In the genomic region with DNA sequence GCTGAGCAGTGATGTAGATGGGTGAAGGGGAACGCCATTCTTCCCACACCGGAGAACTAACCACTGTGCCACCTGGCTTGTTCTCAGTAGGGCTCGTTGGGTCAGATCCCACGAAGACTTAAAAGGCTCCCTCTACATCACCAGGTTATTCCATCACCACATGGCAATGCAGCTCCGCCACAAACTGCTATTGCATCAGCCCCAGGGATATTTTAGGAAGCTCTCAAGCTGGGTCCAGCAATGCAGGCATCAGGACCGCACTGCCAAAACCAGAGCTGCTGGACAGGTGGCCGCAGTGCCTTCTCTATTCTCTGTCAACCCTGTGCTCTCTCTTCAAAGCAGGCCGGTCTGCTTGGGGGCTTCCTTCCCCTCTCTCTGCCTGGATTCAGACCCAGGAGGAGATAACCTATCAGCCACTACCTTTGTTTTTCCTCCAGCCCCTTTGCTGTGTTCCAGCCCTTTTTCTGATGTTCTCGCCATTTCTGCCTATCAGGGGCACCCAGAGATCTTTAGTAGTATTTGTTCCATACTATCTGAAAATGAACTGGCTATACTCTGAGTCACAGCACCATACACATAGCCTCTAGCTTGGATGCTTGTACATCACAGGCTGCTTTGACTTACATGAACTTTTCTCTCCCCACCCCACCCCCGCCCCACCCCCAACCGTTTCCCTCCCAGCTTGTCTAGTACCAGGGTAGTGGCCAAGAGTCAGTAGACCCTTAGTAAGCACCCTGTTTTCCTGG, we compare ENCODE assay signal across 8 mouse cellular contexts.
DNase-seq lines count a peak whose midpoint lies in the region; ATAC-seq and TF ChIP-seq lines count a peak whose summit lies in the region.

No protein-coding gene starts in this region.

- no peak for TF ChIP-seq POLR2A in lung, adult 2 months (IDR thresholded peaks at IDR 0.05; ENCODE audit: borderline replicate concordance, extremely low read depth, low read depth, low read length)

- 45% methylated on average over 11 of the region's 11 CpGs for WGBS in liver, embryonic 11.5 days
- 65% methylated on average over 11 of the region's 11 CpGs for WGBS in embryonic facial prominence, embryonic 12.5 days
- 31% methylated on average over 11 of the region's 11 CpGs for WGBS in heart, embryonic 14.5 days
- WGBS in lung, adult 2 months: 54% methylated on average over 11 of the region's 11 CpGs
- WGBS in stomach, embryonic 15.5 days: 63% methylated on average over 11 of the region's 11 CpGs

- H3K27me3 ChIP-seq in liver, embryonic 11.5 days (replicated peaks; ENCODE audit: control insufficient read depth, insufficient read depth, low read length): no peaks in the 10 kb centered on the region
- no peaks in the 10 kb centered on the region for H3K27me3 ChIP-seq in embryonic facial prominence, embryonic 12.5 days
- no peaks in the 10 kb centered on the region for H3K27me3 ChIP-seq in heart, embryonic 14.5 days (ENCODE audit: control insufficient read depth, insufficient read depth, low read length)
- no peaks in the 10 kb centered on the region for H3K27me3 ChIP-seq in stomach, embryonic 15.5 days (replicated peaks)

- peak; percentile 54 for ATAC-seq in liver, embryonic 11.5 days (replicated peaks; ENCODE audit: low FRiP score)
- no peak for ATAC-seq in embryonic facial prominence, embryonic 12.5 days (ENCODE audit: insufficient number of reproducible peaks, insufficient read depth, low FRiP score, low TSS enrichment)
- peak; percentile 40; the same call in 1 of the 2 replicates for ATAC-seq in heart, embryonic 14.5 days (ENCODE audit: insufficient number of reproducible peaks, insufficient read depth, low FRiP score, low read depth)
- no peak for ATAC-seq in stomach, embryonic 15.5 days (ENCODE audit: insufficient read depth, low FRiP score, low read depth)

- H3K9ac ChIP-seq in liver, embryonic 11.5 days (ENCODE audit: low read depth, low read length): no peak overlapping the region
- H3K9ac ChIP-seq in embryonic facial prominence, embryonic 12.5 days: no peak overlapping the region
- H3K9ac ChIP-seq in heart, embryonic 14.5 days (ENCODE audit: low read length): peak overlapping the region; percentile 85
- H3K9ac ChIP-seq in stomach, embryonic 15.5 days: no peak overlapping the region

- no peak for DNase-seq in liver, embryonic 11.5 days (ENCODE audit: low spot score)
- no peak for DNase-seq in liver
- peak; percentile 28 for DNase-seq in lung, adult 2 months
- DNase-seq in adrenal gland, adult 8-10 months: no peak
- DNase-seq in layer of hippocampus, adult 9-10 months (ENCODE audit: low spot score): no peak

- H3K27ac ChIP-seq in liver, embryonic 11.5 days (ENCODE audit: low read depth, low read length): peak overlapping the region; percentile 98
- peak overlapping the region; percentile 100 for H3K27ac ChIP-seq in embryonic facial prominence, embryonic 12.5 days
- peak overlapping the region; percentile 95 to 98 for H3K27ac ChIP-seq in heart, embryonic 14.5 days (replicated peaks in 1 of 2; ENCODE audit: control insufficient read depth in 1 of 2, insufficient read depth in 1 of 2, low read depth in 2 of 2, low read length in 2 of 2)
- H3K27ac ChIP-seq in stomach, embryonic 15.5 days: peak overlapping the region; percentile 97

- no peak for TF ChIP-seq CTCF in lung, adult 2 months (IDR thresholded peaks at IDR 0.05; ENCODE audit: insufficient read depth, low read length)

- peak overlapping the region; percentile 71 for H3K4me2 ChIP-seq in liver, embryonic 11.5 days
- no peak overlapping the region for H3K4me2 ChIP-seq in embryonic facial prominence, embryonic 12.5 days (replicated peaks)
- H3K4me2 ChIP-seq in heart, embryonic 14.5 days (ENCODE audit: low read length): peak overlapping the region; percentile 76; the same call in 1 of the 2 replicates
- no peak overlapping the region for H3K4me2 ChIP-seq in stomach, embryonic 15.5 days

- H3K36me3 ChIP-seq in liver, embryonic 11.5 days (ENCODE audit: control insufficient read depth, insufficient read depth, low read length): no peaks in the 10 kb centered on the region
- H3K36me3 ChIP-seq in embryonic facial prominence, embryonic 12.5 days: no peaks in the 10 kb centered on the region
- no peaks in the 10 kb centered on the region for H3K36me3 ChIP-seq in heart, embryonic 14.5 days (ENCODE audit: control insufficient read depth, insufficient read depth, low read length)
- H3K36me3 ChIP-seq in stomach, embryonic 15.5 days: no peaks in the 10 kb centered on the region

- no peaks in the 10 kb centered on the region for H3K9me3 ChIP-seq in liver, embryonic 11.5 days (ENCODE audit: control insufficient read depth, low read length)
- no peaks in the 10 kb centered on the region for H3K9me3 ChIP-seq in embryonic facial prominence, embryonic 12.5 days
- H3K9me3 ChIP-seq in heart, embryonic 14.5 days (ENCODE audit: control insufficient read depth, low read length): no peaks in the 10 kb centered on the region
- no peaks in the 10 kb centered on the region for H3K9me3 ChIP-seq in stomach, embryonic 15.5 days

- no peak overlapping the region for H3K4me3 ChIP-seq in liver, embryonic 11.5 days (ENCODE audit: low read depth, low read length)
- H3K4me3 ChIP-seq in embryonic facial prominence, embryonic 12.5 days: no peak overlapping the region
- H3K4me3 ChIP-seq in heart, embryonic 14.5 days (ENCODE audit: control insufficient read depth in 1 of 2, insufficient read depth in 1 of 2, low read depth in 1 of 2, low read length in 2 of 2): no peak overlapping the region
- H3K4me3 ChIP-seq in lung, adult 2 months (replicated peaks; ENCODE audit: extremely low read depth, low read depth, low read length): no peak overlapping the region
- H3K4me3 ChIP-seq in stomach, embryonic 15.5 days (replicated peaks): no peak overlapping the region

- H3K4me1 ChIP-seq in liver, embryonic 11.5 days (replicated peaks; ENCODE audit: control insufficient read depth, insufficient read depth, low read length): peaks cover 17% of the 10 kb centered on the region
- H3K4me1 ChIP-seq in embryonic facial prominence, embryonic 12.5 days: peaks cover 61% of the 10 kb centered on the region
- peaks cover 25 to 30% of the 10 kb centered on the region in 2 experiments for H3K4me1 ChIP-seq in heart, embryonic 14.5 days (ENCODE audit: control insufficient read depth in 2 of 2, insufficient read depth in 2 of 2, low read length in 2 of 2)
- H3K4me1 ChIP-seq in lung, adult 2 months (ENCODE audit: control insufficient read depth, insufficient read depth, low read length): no peaks in the 10 kb centered on the region
- H3K4me1 ChIP-seq in stomach, embryonic 15.5 days: peaks cover 28% of the 10 kb centered on the region

Comparison
In these comparisons a context has a peak if more than half of its experiments do, and no peak if none do; other contexts are left out.
1. ATAC-seq: peak in liver, embryonic 11.5 days (single experiment) and heart, embryonic 14.5 days (single experiment); none in embryonic facial prominence, embryonic 12.5 days (single experiment) and stomach, embryonic 15.5 days (single experiment).
2. H3K4me2 ChIP-seq: peak in liver, embryonic 11.5 days (single experiment) and heart, embryonic 14.5 days (single experiment); none in embryonic facial prominence, embryonic 12.5 days (single experiment) and stomach, embryonic 15.5 days (single experiment).
3. Peak in every context shown above with its lines, with median percentiles within 50 percentile points of each other: H3K27ac ChIP-seq.